Mouse (Mus musculus): ENCODE data around the gene Cryaa.

Cryaa gene

GRCm38 (mm10) chr17:31709121-31709741 lies 31.6 kb downstream of the Cryaa start:
- DNase-seq (ENCODE audit: low spot score): no peak

DNA sequence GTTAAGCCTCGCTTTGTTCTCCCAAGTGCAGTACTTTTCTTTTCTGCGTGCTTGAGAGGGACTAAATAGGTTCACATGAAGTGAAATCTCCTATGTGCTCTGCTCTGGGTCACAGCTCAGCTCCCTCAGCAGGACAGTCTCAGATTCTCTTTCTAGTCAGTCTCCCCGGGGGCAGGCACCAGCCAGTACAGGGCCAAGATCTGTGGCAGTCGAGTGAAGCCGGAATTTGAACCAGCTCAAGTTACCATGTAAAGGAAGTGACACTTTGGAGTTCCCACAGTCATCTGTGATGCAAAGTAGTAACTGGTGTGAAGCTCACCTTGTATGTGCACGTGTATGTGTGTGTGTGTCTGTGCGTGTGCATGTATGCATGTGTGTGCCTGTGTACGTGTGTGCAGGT lies 32.8 kb downstream of the Cryaa start:
- DNase-seq (ENCODE audit: low spot score): no peak

DNA sequence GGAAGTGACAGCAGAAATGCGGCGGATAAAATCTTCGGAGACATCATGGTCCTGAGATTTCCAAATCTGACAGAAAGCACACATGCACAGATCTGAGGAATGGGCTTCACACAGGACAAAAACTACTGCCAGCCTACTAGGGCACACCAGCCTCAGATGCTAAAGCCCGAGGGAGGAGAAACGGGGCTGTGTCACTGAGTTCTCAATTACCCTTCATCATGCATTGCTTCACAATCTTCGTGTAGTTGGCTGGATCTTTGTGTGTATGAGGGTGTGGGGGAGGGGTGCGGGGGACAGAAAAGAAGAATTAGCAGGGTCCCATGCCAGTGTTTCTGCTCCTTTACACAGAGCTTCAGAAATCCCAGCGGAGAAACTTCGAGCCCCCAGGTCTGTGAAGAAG lies 36.1 kb downstream of the Cryaa start:
- DNase-seq (ENCODE audit: low spot score): no peak

DNA sequence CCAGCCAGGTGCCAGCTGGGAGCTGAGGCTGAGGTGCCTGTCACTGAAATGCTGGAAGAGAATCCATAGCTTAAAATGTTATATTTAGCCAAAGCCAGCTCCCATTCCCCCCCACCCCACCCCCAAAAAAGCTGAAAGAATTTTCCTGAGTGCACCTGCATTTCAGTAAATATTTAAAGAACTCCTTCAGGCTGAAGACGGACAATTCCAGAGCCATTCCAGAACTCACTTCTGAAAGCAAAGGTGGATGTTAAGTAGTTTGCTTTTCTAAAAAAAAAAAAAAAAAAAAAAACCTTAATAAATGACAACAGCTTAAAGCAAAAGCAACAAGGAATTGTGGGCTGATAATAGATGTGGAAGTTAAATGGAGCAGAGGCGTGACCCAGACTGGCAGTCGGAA lies 36.5 kb downstream of the Cryaa start:
- DNase-seq (ENCODE audit: low spot score): no peak

DNA sequence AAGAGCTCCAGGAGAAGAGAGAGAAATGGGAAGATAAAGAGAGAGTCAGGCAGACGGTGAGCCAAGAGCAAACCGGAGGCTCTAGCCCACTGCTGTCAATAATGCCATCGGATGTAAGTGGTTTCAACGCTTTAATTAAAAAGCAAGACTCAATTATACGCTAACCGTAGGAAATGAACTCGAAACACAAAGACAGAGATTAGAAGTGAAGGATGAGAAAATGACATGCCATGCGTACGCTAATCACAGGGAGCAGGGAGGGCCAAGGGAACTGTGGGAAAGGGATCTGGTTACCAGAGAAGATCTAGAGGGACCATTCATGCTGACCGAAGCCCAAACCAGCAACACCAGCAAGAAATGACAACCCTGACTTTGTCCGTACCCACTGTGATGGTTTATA lies 37.4 kb downstream of the Cryaa start:
- no peak for DNase-seq (ENCODE audit: low spot score)

- DNase-seq (ENCODE audit: low spot score): no peak
Observed at GRCm38 (mm10) chr17:31721637-31722036, 44.0 kb downstream of the Cryaa start.

DNA sequence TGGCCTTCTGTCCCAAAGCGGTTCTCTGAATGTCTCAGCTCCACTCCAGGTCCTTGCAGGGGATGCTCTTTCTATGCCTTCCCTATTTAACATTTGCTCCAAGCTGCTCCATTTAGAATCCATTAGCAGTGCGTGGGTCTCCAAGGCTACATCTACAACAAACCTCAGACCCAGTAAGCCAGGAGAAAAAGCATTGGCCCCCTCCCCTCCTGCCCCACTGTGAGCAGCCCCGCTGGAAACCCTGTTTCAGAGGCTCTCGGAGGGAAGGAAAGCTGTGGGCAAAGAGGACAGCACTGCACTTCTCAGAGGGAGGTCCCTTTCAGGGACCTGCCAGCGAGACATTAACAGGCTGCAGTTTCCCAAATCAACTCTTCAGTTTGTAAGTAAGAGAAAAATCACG lies 47.8 kb downstream of the Cryaa start:
- DNase-seq (ENCODE audit: low spot score): no peak

DNA sequence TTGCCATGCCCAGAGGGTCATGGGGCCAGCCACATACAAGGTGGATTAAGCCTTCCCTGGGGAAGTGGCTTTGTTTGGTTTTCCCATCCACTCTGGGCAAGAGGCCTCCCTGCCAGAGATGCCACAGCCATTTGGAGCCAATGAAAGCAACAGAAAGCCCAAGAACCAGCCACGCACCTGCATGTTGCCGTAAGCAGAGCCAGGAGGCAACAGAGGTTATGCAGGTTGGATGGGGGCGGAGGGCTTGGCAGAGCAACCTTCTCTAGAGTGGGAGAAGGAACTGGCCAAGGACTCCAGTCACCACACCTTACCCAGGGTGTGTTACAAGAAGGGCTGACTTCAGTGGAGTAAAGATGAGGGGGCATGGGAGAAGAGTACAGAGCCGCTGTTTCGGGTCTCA lies 48.6 kb downstream of the Cryaa start:
- no peak for DNase-seq (ENCODE audit: low spot score)

- DNase-seq (ENCODE audit: low spot score): peak; percentile 21
Observed at GRCm38 (mm10) chr17:31727230-31727629, 49.6 kb downstream of the Cryaa start.

DNA sequence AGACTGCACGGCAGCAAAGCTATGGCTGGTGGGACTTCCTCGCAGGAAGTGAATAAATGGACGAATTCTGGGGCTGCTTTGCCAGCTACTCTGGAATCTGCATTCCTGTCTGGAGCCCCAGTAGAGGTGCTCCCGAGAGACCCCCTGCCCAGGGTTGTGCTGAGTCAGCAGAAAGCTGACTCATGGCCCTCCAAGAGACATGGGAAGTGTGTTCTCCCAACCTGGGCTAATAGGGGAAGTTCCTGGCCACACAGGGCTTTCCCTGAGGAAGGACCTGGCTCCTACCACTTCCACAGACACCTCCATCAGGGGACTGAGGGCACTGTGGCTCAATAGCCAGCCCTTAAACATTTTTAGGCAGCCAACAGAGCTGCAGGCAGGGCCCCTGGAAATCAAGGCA lies 50.4 kb downstream of the Cryaa start:
- DNase-seq (ENCODE audit: low spot score): no peak

- peak; percentile 32 for DNase-seq (ENCODE audit: low spot score)
Observed at GRCm38 (mm10) chr17:31728968-31729501, 51.4 kb downstream of the Cryaa start.

DNA sequence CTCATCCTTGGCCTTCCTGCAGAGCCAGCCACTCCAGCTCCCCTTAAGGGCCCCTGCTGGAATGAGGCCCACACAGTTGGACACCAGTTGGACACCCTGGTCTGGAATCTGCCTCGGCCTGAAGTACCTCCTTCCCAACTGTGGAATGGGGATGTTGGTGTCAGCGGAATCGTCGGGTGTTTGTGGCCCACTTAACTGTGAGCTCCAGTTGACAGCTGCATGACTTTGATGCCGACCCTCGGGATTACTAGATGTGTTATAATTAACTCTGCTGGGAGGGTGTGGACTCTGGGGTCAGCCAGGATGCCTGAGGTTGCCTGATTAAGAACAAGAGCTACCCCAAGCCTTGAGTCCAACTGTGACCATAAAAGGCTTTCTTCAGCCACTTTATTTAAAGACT lies 53.4 kb downstream of the Cryaa start:
- no peak for DNase-seq (ENCODE audit: low spot score)
